Mouse (Mus musculus): ENCODE data around the gene Tubb2b.

- TF ChIP-seq CTCF (IDR thresholded peaks at IDR 0.05; ENCODE audit: extremely low read depth, insufficient read depth, insufficient read length, insufficient replicate concordance) (no peak), POLR2A (IDR thresholded peaks at IDR 0.05; ENCODE audit: low read depth, low read length) (no peak)
Measured at GRCm38 (mm10) chr13:34111878-34112277, 18.4 kb downstream of the Tubb2b start.

Measured in spleen, adult 2 months (tissue).